Mouse (Mus musculus): Measurements from ENCODE around the gene Pla2g5.

DNA sequence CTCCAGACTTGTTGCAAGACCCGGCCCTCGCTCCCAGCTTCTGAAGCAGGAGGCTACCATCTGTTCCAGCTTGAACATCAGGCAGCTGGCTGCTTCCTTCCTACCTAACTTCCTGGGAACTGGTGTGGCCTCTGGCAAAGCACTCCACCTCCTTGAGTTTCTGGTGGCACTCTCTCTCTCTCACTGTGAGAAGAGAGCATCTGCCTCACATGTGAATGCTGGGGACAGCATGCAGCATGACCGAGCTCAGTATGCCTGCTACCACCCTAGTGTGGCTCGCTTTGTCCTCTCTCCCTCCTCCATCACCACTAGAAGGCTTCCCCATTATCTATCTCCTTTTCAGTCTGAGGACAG is 66.1 kb downstream of the Pla2g5 start:
- no peak for TF ChIP-seq CTCF (IDR thresholded peaks at IDR 0.05; ENCODE audit: borderline replicate concordance, extremely low read depth, insufficient read depth, insufficient read length)
- TF ChIP-seq POLR2A (IDR thresholded peaks at IDR 0.05; ENCODE audit: borderline replicate concordance, extremely low read depth, insufficient read depth, insufficient read length, poor library complexity, severe bottlenecking), result no peak
